12 mouse cellular contexts compared by ENCODE assay signal in genomic region chr10:62679833-62680232, GRCm38 (mm10). TPM values are rescaled to one million over a fixed set of nuclear protein-coding genes. Genes with fewer than 3 reads are reported as not detected.
DNase-seq lines count a peak whose midpoint lies in the region; ATAC-seq and TF ChIP-seq lines count a peak whose summit lies in the region.
"Had no signal": no experiment of that assay in that cellular context is flagged by ENCODE, and none has a peak within 500 bp of the region (broad histone marks: within the 10 kb centered on the region; RNA-seq: fewer than 3 reads in every experiment).

No protein-coding gene starts in this region.

- POLR2A ChIA-PET in Patski (lab: Charles Lee) = no interaction called here

- H3K36me3 ChIP-seq in kidney, postnatal 0 days (ENCODE audit: insufficient read depth, low read length) = no peaks in the 10 kb centered on the region
- H3K36me3 ChIP-seq in kidney, embryonic 16.5 days (ENCODE audit: insufficient read depth, low read length) = no peaks in the 10 kb centered on the region
- H3K36me3 ChIP-seq: liver, embryonic 15.5 days had no signal

- no peak overlapping the region for H3K4me3 ChIP-seq in kidney, postnatal 0 days (replicated peaks; ENCODE audit: low read depth, low read length)
- H3K4me3 ChIP-seq in kidney, embryonic 16.5 days (ENCODE audit: low read length) = no peak overlapping the region
- H3K4me3 ChIP-seq: liver, embryonic 15.5 days had no signal

- CTCF ChIA-PET in Patski (lab: Charles Lee) = interaction anchor here (0.9 to 1.5 kb wide), 3 partner anchors 25 to 130 kb away, joined by 3 read pairs; no protein-coding TSS in a partner anchor

- no peak for ATAC-seq in kidney, postnatal 0 days (replicated peaks; ENCODE audit: low FRiP score, low read depth)
- ATAC-seq in kidney, embryonic 16.5 days (ENCODE audit: low FRiP score, low TSS enrichment) = no peak
- no peak for ATAC-seq in Patski

- no peak overlapping the region for H3K4me2 ChIP-seq in kidney, postnatal 0 days (ENCODE audit: low read length)
- H3K4me2 ChIP-seq in kidney, embryonic 16.5 days (replicated peaks; ENCODE audit: low read depth, low read length) = no peak overlapping the region
- H3K4me2 ChIP-seq: liver, embryonic 15.5 days had no signal

- no peaks in the 10 kb centered on the region for H3K9me3 ChIP-seq in kidney, postnatal 0 days (replicated peaks; ENCODE audit: low read length)
- H3K9me3 ChIP-seq in kidney, embryonic 16.5 days (ENCODE audit: low read length) = peaks cover 6% of the 10 kb centered on the region

- in situ Hi-C loops in Patski (cut with MboI; ENCODE audit: low pct_unique_long_range_greater_than_20kb) = no loop called here

- TF ChIP-seq CTCF in kidney, postnatal 0 days (IDR thresholded peaks at IDR 0.05; ENCODE audit: low read depth) = peak; percentile 53
- TF ChIP-seq CTCF in Patski (IDR thresholded peaks at IDR 0.05) = peak; percentile 66

- no peak overlapping the region for H3K9ac ChIP-seq in kidney, postnatal 0 days (ENCODE audit: low read depth, low read length)
- H3K9ac ChIP-seq in kidney, embryonic 16.5 days (replicated peaks; ENCODE audit: low read length) = no peak overlapping the region
- H3K9ac ChIP-seq: liver, embryonic 15.5 days had no signal

- DNase-seq in kidney, postnatal 0 days (ENCODE audit: low spot score) = no peak
- DNase-seq in thymus, postnatal 4 days = peak; percentile 38
- DNase-seq in thymus, postnatal 36 days = no peak
- DNase-seq in Patski (ENCODE audit: low read depth, low spot score) = no peak
- no peak for DNase-seq in cerebellum, adult 8-10 months
- DNase-seq in kidney, postnatal 10 days = no peak
- DNase-seq in gastrocnemius, adult 18-20 months (ENCODE audit: low spot score) = no peak
- DNase-seq: adrenal gland, adult 8-10 months; heart, postnatal 36 days had no signal

- H3K27ac ChIP-seq in kidney, postnatal 0 days = no peak overlapping the region
- no peak overlapping the region for H3K27ac ChIP-seq in kidney, embryonic 16.5 days (ENCODE audit: low read length)
- H3K27ac ChIP-seq: liver, embryonic 15.5 days had no signal

- H3K27me3 ChIP-seq in kidney, postnatal 0 days (ENCODE audit: insufficient read depth, low read length) = no peaks in the 10 kb centered on the region
- no peaks in the 10 kb centered on the region for H3K27me3 ChIP-seq in kidney, embryonic 16.5 days (ENCODE audit: insufficient read depth, low read length)
- peaks cover 4% of the 10 kb centered on the region for H3K27me3 ChIP-seq in Patski

- H3K4me1 ChIP-seq in kidney, postnatal 0 days (replicated peaks; ENCODE audit: insufficient read depth, low read length) = no peaks in the 10 kb centered on the region
- H3K4me1 ChIP-seq in kidney, embryonic 16.5 days (ENCODE audit: insufficient read depth, low read length) = no peaks in the 10 kb centered on the region
- H3K4me1 ChIP-seq: liver, embryonic 15.5 days had no signal

- WGBS in kidney, postnatal 0 days = 68% methylated on average over 1 of the region's 1 CpGs
- 89% methylated on average over 1 of the region's 1 CpGs for WGBS in kidney, embryonic 16.5 days

RNA-seq across cellular contexts. Expression of gene Ddx50, which starts 28.8 kb away (rescaled TPM):
- polyA plus RNA-seq in kidney, postnatal 0 days (2015; fragmentation: Nextera tagmentation; extraction: Ambion mirVana) = 107 and 109 TPM in 2 replicates
- polyA plus RNA-seq in kidney, embryonic 16.5 days (2015; fragmentation: Nextera tagmentation; extraction: Ambion mirVana) = 116 and 119 TPM in 2 replicates
- polyA plus RNA-seq in Patski (2021) = 85.3 TPM
- 10 to 100 TPM; 42.0 to 49.6 TPM for total RNA-seq in gastrocnemius, adult 18-20 months (2021)

RNA-seq across cellular contexts. Expression of gene Stox1, which starts 46.1 kb away (rescaled TPM):
- polyA plus RNA-seq in kidney, postnatal 0 days (2015; fragmentation: Nextera tagmentation; extraction: Ambion mirVana) = 1.7 TPM in 2 replicates
- 2.1 and 2.4 TPM in 2 replicates for polyA plus RNA-seq in kidney, embryonic 16.5 days (2015; fragmentation: Nextera tagmentation; extraction: Ambion mirVana)
- 0.06 TPM for polyA plus RNA-seq in Patski (2021)
- under 1 TPM; 0.17 to 0.30 TPM for total RNA-seq in gastrocnemius, adult 18-20 months (2021)
- total RNA-seq: monocyte, adult 5-6 weeks had no signal
